Mouse (Mus musculus): ENCODE measurements around the gene Rpl22l1. TPM values are rescaled to one million over a fixed set of nuclear protein-coding genes. Genes with fewer than 3 reads are reported as not detected.

The Rpl22l1 gene
- total and polyA plus RNA-seq, 2 experiments from 2014 or later, result 106 to 186 TPM

DNA sequence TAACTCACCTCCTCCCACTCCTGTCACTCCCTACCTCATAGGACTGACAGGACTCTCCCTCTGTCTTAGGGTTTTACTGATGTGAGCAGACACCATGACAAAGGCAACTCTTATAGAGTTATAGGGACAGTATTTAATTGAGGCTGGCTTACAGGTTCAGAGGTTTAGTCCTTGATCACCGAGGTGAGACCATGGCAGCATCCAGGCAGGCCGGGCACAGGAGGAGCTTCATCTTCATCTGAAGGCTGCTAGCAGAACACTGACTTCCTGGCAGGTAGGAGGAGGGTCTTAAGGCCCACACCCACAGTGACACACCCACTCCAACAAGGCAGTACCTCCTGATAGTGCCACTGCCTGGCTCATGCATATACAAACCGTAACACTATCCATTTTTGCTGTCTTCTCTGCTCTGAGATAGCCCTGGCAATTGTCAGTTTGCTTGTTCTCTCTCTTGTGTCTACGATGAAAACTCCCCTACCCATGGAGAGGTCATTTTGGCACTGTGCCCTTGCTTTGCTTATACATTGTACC lies 10.8 kb downstream of the Rpl22l1 start:
- Histone ChIP-seq H3K9ac (replicated peaks; ENCODE audit: low read depth, low read length) (no peak overlapping the region), H3K27ac (ENCODE audit: low read depth) (no peak overlapping the region), H3K4me1 (ENCODE audit: control insufficient read depth, insufficient read depth) (no peaks in the 10 kb centered on the region), H3K27me3 (ENCODE audit: control insufficient read depth, insufficient read depth, low read length) (no peaks in the 10 kb centered on the region), H3K36me3 (replicated peaks; ENCODE audit: control insufficient read depth, insufficient read depth, low read length) (no peaks in the 10 kb centered on the region), H3K4me2 (ENCODE audit: low read depth, low read length) (no peak overlapping the region), H3K9me3 (replicated peaks; ENCODE audit: control insufficient read depth, low read length) (no peaks in the 10 kb centered on the region), H3K4me3 (ENCODE audit: low read depth, low read length) (no peak overlapping the region)
- ATAC-seq (ENCODE audit: insufficient read depth, low read depth), result no peak
- TF ChIP-seq CTCF (IDR thresholded peaks at IDR 0.05; ENCODE audit: low read depth) (no peak), EP300 (IDR thresholded peaks at IDR 0.05; ENCODE audit: low read depth) (no peak)
- WGBS, result 68% methylated on average over 4 of the region's 4 CpGs
- no peak for DNase-seq (ENCODE audit: low spot score)

DNA sequence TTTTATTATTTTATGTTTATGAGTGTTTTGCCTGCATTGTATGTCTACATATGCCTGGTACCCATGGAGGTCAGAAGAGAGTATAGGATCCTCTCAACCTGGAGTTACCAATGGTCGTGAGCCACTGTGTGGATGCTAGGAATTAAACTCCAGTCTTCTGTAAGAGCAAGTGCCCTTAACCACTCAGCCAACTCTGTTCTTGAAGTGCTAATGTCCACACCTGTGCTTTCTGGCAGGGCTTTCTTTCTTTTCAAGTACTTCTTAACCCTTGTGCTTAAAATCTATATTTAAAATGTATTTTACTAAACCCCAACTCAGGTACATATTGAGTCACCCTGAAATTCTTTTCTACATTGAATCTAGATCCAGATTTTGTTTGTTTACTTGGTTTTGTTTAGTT lies 21.0 kb downstream of the Rpl22l1 start:
- DNase-seq (ENCODE audit: low spot score), result no peak
- no peak overlapping the region for H3K4me3 ChIP-seq (ENCODE audit: low read depth, low read length)
- H3K36me3 ChIP-seq (replicated peaks; ENCODE audit: control insufficient read depth, insufficient read depth, low read length), result no peaks in the 10 kb centered on the region

DNA sequence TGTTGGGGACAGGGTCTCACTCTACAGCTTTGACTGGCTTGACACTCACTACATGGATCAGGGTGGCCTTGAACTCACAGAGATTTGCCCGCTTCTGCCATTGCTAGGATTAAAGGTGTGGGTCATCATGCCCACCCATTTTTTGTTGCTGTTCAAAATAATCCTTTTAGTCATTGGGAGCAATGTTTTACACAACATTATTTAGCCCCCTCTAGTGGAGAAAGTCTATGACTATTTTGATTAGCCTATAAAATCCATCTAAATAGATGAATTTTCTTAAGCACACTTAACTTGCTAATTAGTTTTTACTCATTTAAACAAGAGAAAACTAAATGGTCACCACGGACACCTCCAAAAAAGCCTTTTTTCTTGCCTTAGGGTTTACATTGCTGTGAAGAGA lies 22.4 kb downstream of the Rpl22l1 start:
- H3K4me3 ChIP-seq (ENCODE audit: low read depth, low read length), result no peak overlapping the region
- H3K4me2 ChIP-seq (ENCODE audit: low read depth, low read length), result no peak overlapping the region
- ATAC-seq (ENCODE audit: insufficient read depth, low read depth) (no peak), DNase-seq (ENCODE audit: low spot score) (no peak)
- TF ChIP-seq EP300 (IDR thresholded peaks at IDR 0.05; ENCODE audit: low read depth), result no peak
- TF ChIP-seq CTCF (IDR thresholded peaks at IDR 0.05; ENCODE audit: low read depth), result no peak
- no peaks in the 10 kb centered on the region for H3K36me3 ChIP-seq (replicated peaks; ENCODE audit: control insufficient read depth, insufficient read depth, low read length)
- H3K27ac ChIP-seq (ENCODE audit: low read depth), result no peak overlapping the region
- H3K27me3 ChIP-seq (ENCODE audit: control insufficient read depth, insufficient read depth, low read length), result no peaks in the 10 kb centered on the region
- no peaks in the 10 kb centered on the region for H3K4me1 ChIP-seq (ENCODE audit: control insufficient read depth, insufficient read depth)
- H3K9me3 ChIP-seq (replicated peaks; ENCODE audit: control insufficient read depth, low read length), result no peaks in the 10 kb centered on the region
- H3K9ac ChIP-seq (replicated peaks; ENCODE audit: low read depth, low read length), result no peak overlapping the region
- WGBS, result 83% methylated on average over 2 of the region's 2 CpGs

More for the DNA sequence above, 21.0 kb downstream of the Rpl22l1 start:
- no peaks in the 10 kb centered on the region for H3K4me1 ChIP-seq (ENCODE audit: control insufficient read depth, insufficient read depth)
- H3K27me3 ChIP-seq (ENCODE audit: control insufficient read depth, insufficient read depth, low read length), result no peaks in the 10 kb centered on the region
- WGBS, result 69% methylated on average over 1 of the region's 1 CpGs
- ATAC-seq (ENCODE audit: insufficient read depth, low read depth), result no peak
- TF ChIP-seq CTCF (IDR thresholded peaks at IDR 0.05; ENCODE audit: low read depth), result no peak
- TF ChIP-seq EP300 (IDR thresholded peaks at IDR 0.05; ENCODE audit: low read depth), result no peak
- no peak overlapping the region for H3K9ac ChIP-seq (replicated peaks; ENCODE audit: low read depth, low read length)
- H3K4me2 ChIP-seq (ENCODE audit: low read depth, low read length), result no peak overlapping the region
- no peak overlapping the region for H3K27ac ChIP-seq (ENCODE audit: low read depth)
- H3K9me3 ChIP-seq (replicated peaks; ENCODE audit: control insufficient read depth, low read length), result no peaks in the 10 kb centered on the region

DNA sequence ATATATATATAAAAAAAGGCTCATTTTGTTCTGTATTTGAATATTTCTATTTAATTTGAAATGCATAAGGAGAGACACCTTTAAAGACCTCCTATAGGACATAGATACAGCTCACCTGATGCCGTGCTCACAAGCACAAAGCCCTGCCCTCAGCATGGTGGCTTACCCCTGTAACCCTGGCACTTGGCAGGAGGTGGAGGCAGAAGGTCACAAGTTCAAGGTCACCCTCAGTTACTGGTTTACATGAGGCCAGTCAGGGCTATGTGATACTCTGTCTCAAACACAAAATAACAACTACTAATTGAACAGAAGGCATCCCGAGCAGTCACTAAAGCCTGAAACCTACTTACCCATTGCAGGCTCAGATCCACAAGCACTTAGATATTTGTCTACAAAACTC lies 24.2 kb downstream of the Rpl22l1 start:
- no peak overlapping the region for H3K4me3 ChIP-seq (ENCODE audit: low read depth, low read length)
- DNase-seq (ENCODE audit: low spot score) (no peak), ATAC-seq (ENCODE audit: insufficient read depth, low read depth) (no peak)
- no peak overlapping the region for H3K27ac ChIP-seq (ENCODE audit: low read depth)
- H3K9ac ChIP-seq (replicated peaks; ENCODE audit: low read depth, low read length), result no peak overlapping the region
- 83% methylated on average over 2 of the region's 2 CpGs for WGBS
- H3K9me3 ChIP-seq (replicated peaks; ENCODE audit: control insufficient read depth, low read length), result no peaks in the 10 kb centered on the region
- H3K36me3 ChIP-seq (replicated peaks; ENCODE audit: control insufficient read depth, insufficient read depth, low read length), result no peaks in the 10 kb centered on the region
- no peaks in the 10 kb centered on the region for H3K27me3 ChIP-seq (ENCODE audit: control insufficient read depth, insufficient read depth, low read length)
- TF ChIP-seq EP300 (IDR thresholded peaks at IDR 0.05; ENCODE audit: low read depth) (no peak), CTCF (IDR thresholded peaks at IDR 0.05; ENCODE audit: low read depth) (no peak)
- H3K4me1 ChIP-seq (ENCODE audit: control insufficient read depth, insufficient read depth), result no peaks in the 10 kb centered on the region
- no peak overlapping the region for H3K4me2 ChIP-seq (ENCODE audit: low read depth, low read length)

DNA sequence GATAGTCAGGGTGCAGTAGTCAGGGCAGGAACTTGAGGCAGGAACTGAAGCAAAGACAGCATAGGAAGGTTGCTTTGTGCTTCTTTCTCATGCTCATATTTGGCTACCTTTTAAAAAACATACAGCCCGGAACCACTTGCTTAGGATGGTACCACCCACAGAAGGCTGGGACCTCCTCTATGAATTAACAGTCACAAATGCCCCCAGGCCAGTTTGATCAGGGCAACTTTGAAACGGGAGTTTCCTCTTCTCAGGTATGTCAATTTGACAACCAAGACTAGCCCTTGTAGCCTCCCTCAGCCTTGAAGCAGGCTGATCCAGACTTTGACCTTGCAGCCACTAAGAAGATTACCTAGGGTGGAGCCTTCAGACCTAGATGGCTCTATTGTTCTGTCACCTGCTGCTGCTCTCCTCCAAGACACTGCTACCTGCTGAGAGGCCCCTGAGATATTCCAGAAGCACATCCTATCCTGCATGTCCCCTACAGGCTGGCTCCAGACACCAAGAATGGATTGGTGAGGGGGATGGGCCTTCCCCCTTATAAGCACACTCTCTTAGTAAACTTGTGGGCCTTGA lies 31.6 kb downstream of the Rpl22l1 start:
- WGBS, result 64% methylated on average over 2 of the region's 2 CpGs
- Histone ChIP-seq H3K36me3 (replicated peaks; ENCODE audit: control insufficient read depth, insufficient read depth, low read length) (no peaks in the 10 kb centered on the region), H3K4me1 (ENCODE audit: control insufficient read depth, insufficient read depth) (no peaks in the 10 kb centered on the region), H3K27me3 (ENCODE audit: control insufficient read depth, insufficient read depth, low read length) (no peaks in the 10 kb centered on the region), H3K4me3 (ENCODE audit: low read depth, low read length) (no peak overlapping the region), H3K9me3 (replicated peaks; ENCODE audit: control insufficient read depth, low read length) (no peaks in the 10 kb centered on the region), H3K27ac (ENCODE audit: low read depth) (no peak overlapping the region), H3K9ac (replicated peaks; ENCODE audit: low read depth, low read length) (no peak overlapping the region), H3K4me2 (ENCODE audit: low read depth, low read length) (no peak overlapping the region)
- TF ChIP-seq EP300 (IDR thresholded peaks at IDR 0.05; ENCODE audit: low read depth) (no peak), CTCF (IDR thresholded peaks at IDR 0.05; ENCODE audit: low read depth) (no peak)
- ATAC-seq (ENCODE audit: insufficient read depth, low read depth), result no peak
- DNase-seq (ENCODE audit: low spot score), result no peak
